Mouse (Mus musculus) limb, embryonic 14.5 days (tissue): ENCODE data around the gene Rab4b. TPM values are rescaled to one million over a fixed set of nuclear protein-coding genes. Genes with fewer than 3 reads are reported as not detected.

Experiments used
- ATAC-seq: fragments of 200-750 bp; cut with Nextera tagmentation; 2 replicates; pipeline ENCODE4 v1.8.0; 2017; ENCODE audit warnings: low read depth, moderate number of reproducible peaks, moderate TSS enrichment; ENCODE audit not compliant: low FRiP score
- DNase-seq: peaks from one replicate; pipeline ENCODE4 v3.0.0-alpha.2; 2015; ENCODE audit warnings: low spot score
- H3K27ac ChIP-seq: fragments of 300-500 bp; sonication (generic); replicated peaks from 2 replicates; pipeline ENCODE4 v1.5.1; 2014; ENCODE audit warnings: low read depth, mild to moderate bottlenecking, low read length, moderate library complexity, mixed read lengths
- H3K27me3 ChIP-seq: fragments of 300-500 bp; sonication (generic); 2 replicates; pipeline ENCODE4 v1.6.1; 2014; ENCODE audit warnings: low read length, mixed read lengths; ENCODE audit not compliant: control insufficient read depth, insufficient read depth
- H3K36me3 ChIP-seq: fragments of 300-500 bp; sonication (generic); 2 replicates; pipeline ENCODE4 v1.6.1; 2014; ENCODE audit warnings: mild to moderate bottlenecking, low read length, moderate library complexity, mixed read lengths; ENCODE audit not compliant: control insufficient read depth, insufficient read depth
- H3K4me1 ChIP-seq: fragments of 300-500 bp; sonication (generic); 2 replicates; pipeline ENCODE4 v1.6.1; 2014; ENCODE audit warnings: antibody characterized with exemption, low read length, mixed read lengths; ENCODE audit not compliant: control insufficient read depth, insufficient read depth
- H3K4me2 ChIP-seq: fragments of 300-500 bp; sonication (generic); replicated peaks from 2 replicates; pipeline ENCODE4 v1.6.1; 2014; ENCODE audit warnings: low read depth, mild to moderate bottlenecking, low read length, moderate library complexity; ENCODE audit not compliant: severe bottlenecking
- H3K4me3 ChIP-seq: fragments of 300-500 bp; sonication (generic); replicated peaks from 2 replicates; pipeline ENCODE4 v1.5.1; 2014; ENCODE audit warnings: low read length
- H3K9ac ChIP-seq: fragments of 300-500 bp; sonication (generic); 2 replicates; pipeline ENCODE4 v1.6.1; 2014; ENCODE audit warnings: mild to moderate bottlenecking, low read depth, low read length, moderate library complexity; ENCODE audit not compliant: severe bottlenecking
- H3K9me3 ChIP-seq: fragments of 300-500 bp; sonication (generic); 2 replicates; pipeline ENCODE4 v1.6.1; 2016; ENCODE audit warnings: low read length; ENCODE audit not compliant: control insufficient read depth
- POLR2A ChIP-seq: fragments of 200-500 bp; IDR thresholded peaks from 2 replicates; pipeline ENCODE4 v1.8.0; 2012; ENCODE audit warnings: inconsistent platforms, mild to moderate bottlenecking, moderate library complexity, borderline replicate concordance; ENCODE audit not compliant: insufficient read depth, insufficient read length; ENCODE audit errors: extremely low read depth
- WGBS: fragments of 180-500 bp; shearing (Covaris S2); extraction: QIAGEN DNeasy Blood & Tissue Kit; methylation state at CpG from one replicate; pipeline ENCODE4 v1.1.7; 2014; 5-methylcytosine and 5-hydroxymethylcytosine counted together
- polyA plus RNA-seq, 2 experiments: library from polyadenylated mRNA; depleted of rRNA in 1 of 2; stranded (reverse) in 1 of 2; unstranded in 1 of 2; fragments of >200 nt; fragmentation: Nextera tagmentation in 1 of 2; extraction: Ambion mirVana in 1 of 2; gene quantifications; 2 replicates each; pipeline versions ENCODE4 v1.2.1 to v1.2.3; 2012 to 2014

Gene Rab4b
- polyA plus RNA-seq, 2 experiments: 61.5 to 78.3 TPM

DNA sequence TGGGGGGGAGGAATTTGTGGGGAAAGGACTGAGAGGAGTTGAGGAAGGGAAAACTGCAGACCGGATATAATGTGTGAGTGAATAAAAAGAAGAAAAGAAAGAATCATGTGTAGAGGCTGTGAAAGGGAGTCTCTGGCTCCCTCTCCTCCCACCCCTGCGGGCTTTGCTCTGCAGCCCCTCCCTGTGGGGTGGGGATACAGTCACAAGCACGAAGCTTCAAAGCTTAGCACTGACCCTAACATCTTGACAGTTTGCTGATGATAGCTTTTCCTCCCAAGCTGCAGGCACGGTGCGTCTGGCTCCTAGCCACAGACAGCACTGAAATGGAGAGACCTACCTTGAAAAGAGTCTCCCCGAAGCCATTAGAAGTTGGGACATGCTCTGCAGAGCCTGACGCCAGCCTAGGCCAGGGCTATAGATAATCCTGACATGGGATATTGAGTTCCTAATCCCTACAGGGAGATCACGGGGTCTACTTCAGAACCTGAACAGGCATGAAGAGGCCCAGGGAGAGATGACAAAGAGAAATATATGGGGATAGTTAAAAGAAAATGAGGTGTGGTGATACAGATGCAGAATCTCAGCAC lies 42.2 kb downstream of the Rab4b start:
- no peak overlapping the region for H3K4me2 ChIP-seq
- 0 out of 2 replicates have a peak, but pooled peaks cover 6% of the 10 kb centered on the region for H3K9me3 ChIP-seq
- H3K4me3 ChIP-seq: no peak overlapping the region
- DNase-seq (no peak), ATAC-seq (no peak)
- no peaks in the 10 kb centered on the region for H3K27me3 ChIP-seq
- 46% methylated on average over 8 of the region's 8 CpGs for WGBS
- H3K4me1 ChIP-seq: no peaks in the 10 kb centered on the region
- no peaks in the 10 kb centered on the region for H3K36me3 ChIP-seq
- H3K27ac ChIP-seq: no peak overlapping the region
- H3K9ac ChIP-seq: no peak overlapping the region
- no peak for TF ChIP-seq POLR2A

DNA sequence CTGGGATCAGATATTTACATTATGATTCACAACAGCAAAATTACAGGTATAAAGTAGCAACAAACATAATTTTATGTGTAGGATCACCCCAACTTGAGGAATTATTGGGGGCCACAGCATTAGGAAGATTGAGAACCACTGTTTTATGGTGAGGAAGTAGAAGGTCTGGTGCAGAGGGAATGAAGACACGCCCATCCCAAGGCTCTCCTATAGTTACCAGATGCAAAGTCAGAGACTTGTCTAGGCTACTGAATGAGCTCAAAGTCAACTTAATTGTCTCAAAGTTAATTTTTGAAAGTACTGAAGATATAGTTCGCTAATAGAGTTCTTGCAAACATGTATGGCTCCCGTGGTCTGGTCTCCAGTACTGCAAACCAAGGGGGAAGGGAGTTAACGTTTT lies 44.9 kb downstream of the Rab4b start:
- Histone ChIP-seq H3K4me2 (no peak overlapping the region), H3K36me3 (no peaks in the 10 kb centered on the region), H3K9ac (no peak overlapping the region), H3K9me3 (no peaks in the 10 kb centered on the region), H3K27me3 (no peaks in the 10 kb centered on the region), H3K4me3 (no peak overlapping the region), H3K27ac (no peak overlapping the region), H3K4me1 (no peaks in the 10 kb centered on the region)
- WGBS: 79% methylated on average over 4 of the region's 4 CpGs
- TF ChIP-seq POLR2A: no peak
- DNase-seq (no peak), ATAC-seq (no peak)

DNA sequence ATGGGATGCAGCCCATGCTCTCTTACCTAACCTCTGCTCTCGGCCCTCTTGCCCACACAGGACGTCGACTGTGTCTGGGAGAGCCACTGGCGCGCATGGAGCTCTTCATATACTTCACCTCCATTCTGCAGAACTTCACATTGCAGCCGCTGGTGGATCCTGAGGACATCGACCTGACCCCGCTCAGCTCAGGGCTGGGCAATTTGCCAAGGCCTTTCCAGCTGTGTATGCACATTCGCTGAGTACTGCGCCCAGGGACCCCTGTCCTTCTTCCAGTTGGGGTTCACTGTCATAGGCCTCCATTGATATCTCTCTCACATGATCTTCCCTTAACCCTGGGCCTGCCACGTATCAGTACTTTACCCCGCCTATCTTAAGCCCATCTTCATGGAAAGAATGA lies 45.5 kb downstream of the Rab4b start:
- 66% methylated on average over 12 of the region's 12 CpGs for WGBS
- DNase-seq: no peak
- peak; percentile 11; the same call in 1 of the 2 replicates for ATAC-seq

DNA sequence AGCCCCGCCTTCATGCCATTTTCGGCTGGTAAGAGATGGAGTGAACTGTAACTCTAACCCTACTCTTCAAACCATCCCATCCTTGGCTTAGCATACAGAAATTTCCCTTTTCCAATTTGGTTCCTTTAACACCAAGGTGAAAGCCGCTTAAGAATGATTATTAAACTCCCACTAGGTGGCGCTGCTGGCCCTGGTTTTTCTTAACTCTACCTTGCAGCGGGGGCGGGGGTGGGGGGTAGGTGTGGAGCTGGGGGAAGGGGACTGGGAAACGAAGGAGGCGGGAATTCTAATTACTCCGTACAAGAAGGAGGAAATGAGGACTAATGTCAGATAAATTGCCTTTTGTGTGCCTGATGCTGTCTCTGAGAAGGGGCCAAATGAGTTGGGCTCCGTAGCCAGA lies 46.1 kb downstream of the Rab4b start:
- no peak for TF ChIP-seq POLR2A
- Histone ChIP-seq H3K27ac (no peak overlapping the region), H3K4me3 (no peak overlapping the region), H3K4me2 (peak overlapping the region; percentile 25; the same call in 1 of the 2 replicates), H3K27me3 (no peaks in the 10 kb centered on the region), H3K4me1 (no peaks in the 10 kb centered on the region), H3K36me3 (no peaks in the 10 kb centered on the region), H3K9me3 (no peaks in the 10 kb centered on the region), H3K9ac (no peak overlapping the region)
- ATAC-seq (0 out of 2 replicates have a peak, but pooled peaks have one; percentile 23), DNase-seq (peak; percentile 83)
- 9% methylated on average over 10 of the region's 10 CpGs for WGBS

More for the DNA sequence above, 45.5 kb downstream of the Rab4b start:
- no peaks in the 10 kb centered on the region for H3K4me1 ChIP-seq
- no peak overlapping the region for H3K4me3 ChIP-seq
- no peak overlapping the region for H3K27ac ChIP-seq
- H3K36me3 ChIP-seq: no peaks in the 10 kb centered on the region
- no peak overlapping the region for H3K4me2 ChIP-seq
- H3K9ac ChIP-seq: no peak overlapping the region
- no peaks in the 10 kb centered on the region for H3K9me3 ChIP-seq
- TF ChIP-seq POLR2A: no peak
- no peaks in the 10 kb centered on the region for H3K27me3 ChIP-seq

DNA sequence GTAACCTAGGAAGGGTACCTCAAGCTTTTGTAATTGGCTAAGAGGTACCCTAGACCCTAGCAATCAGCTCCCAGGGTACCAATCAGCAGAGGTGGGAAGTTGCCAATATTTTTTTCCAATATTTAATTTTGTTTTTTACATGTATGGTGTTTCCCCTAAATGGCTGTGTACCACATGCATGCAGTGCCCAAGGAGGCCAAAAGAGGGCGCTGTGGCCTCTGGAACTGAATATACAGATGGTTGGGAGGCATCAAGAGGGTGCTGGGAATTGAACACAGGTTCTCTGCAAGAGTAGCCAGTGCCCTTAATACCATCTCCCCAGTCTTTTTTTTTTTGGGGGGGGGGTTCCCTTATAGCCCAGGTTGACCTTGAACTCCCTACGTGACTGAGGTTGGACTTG lies 47.3 kb downstream of the Rab4b start:
- no peak overlapping the region for H3K4me3 ChIP-seq
- H3K36me3 ChIP-seq: no peaks in the 10 kb centered on the region
- TF ChIP-seq POLR2A: no peak
- no peak overlapping the region for H3K9ac ChIP-seq
- DNase-seq (no peak), ATAC-seq (no peak)
- H3K9me3 ChIP-seq: no peaks in the 10 kb centered on the region
- no peaks in the 10 kb centered on the region for H3K4me1 ChIP-seq
- H3K27me3 ChIP-seq: no peaks in the 10 kb centered on the region
- 70% methylated on average over 2 of the region's 2 CpGs for WGBS
- no peak overlapping the region for H3K27ac ChIP-seq
- H3K4me2 ChIP-seq: no peak overlapping the region
